Mouse (Mus musculus): Measurements from ENCODE around the gene Sel1l2. TPM values are rescaled to one million over a fixed set of nuclear protein-coding genes. Genes with fewer than 3 reads are reported as not detected.
"Not testable (repeated sequence)": the region's sequence is repeated elsewhere in the genome, so short reads cannot be mapped to it uniquely, and the experiment has no call there.

The Sel1l2 gene
- polyA plus RNA-seq, 1 experiment from 2014 or later = not detected

GRCm38 (mm10) chr2:140185685-140186210, 203.8 kb downstream of the Sel1l2 start:
- not testable (repeated sequence) for H3K4me2 ChIP-seq; H3K27ac ChIP-seq (ENCODE audit: low read depth, low read length); H3K36me3 ChIP-seq (ENCODE audit: control insufficient read depth, insufficient read depth, low read length); DNase-seq (ENCODE audit: low spot score, missing footprints); H3K9me3 ChIP-seq (ENCODE audit: control insufficient read depth, low read length); H3K9ac ChIP-seq (ENCODE audit: low read length); H3K4me3 ChIP-seq (ENCODE audit: low read depth, low read length); H3K27me3 ChIP-seq (ENCODE audit: control insufficient read depth, insufficient read depth, low read length); ATAC-seq (ENCODE audit: low FRiP score); H3K4me1 ChIP-seq (ENCODE audit: control insufficient read depth, insufficient read depth, low read length)
- 90% methylated on average over 3 of the region's 3 CpGs for WGBS

Other genes starting within 250 kb of the Sel1l2 start
- not detected in 2 replicates for gene Gm17374, start 237.7 kb downstream of the Sel1l2 start, polyA plus RNA-seq (2014; fragmentation: Nextera tagmentation; extraction: Ambion mirVana)
- gene Esf1, start 219.1 kb downstream of the Sel1l2 start, polyA plus RNA-seq (2014; fragmentation: Nextera tagmentation; extraction: Ambion mirVana) = 29.1 and 34.3 TPM in 2 replicates
- gene Ndufaf5, start 219.1 kb downstream of the Sel1l2 start, polyA plus RNA-seq (2014; fragmentation: Nextera tagmentation; extraction: Ambion mirVana) = 32.3 and 32.4 TPM in 2 replicates
- gene Macrod2, start 5.6 kb upstream of the Sel1l2 start, polyA plus RNA-seq (2014; fragmentation: Nextera tagmentation; extraction: Ambion mirVana) = 45.8 and 45.9 TPM in 2 replicates